Mouse (Mus musculus): ENCODE measurements around the gene Als2cr12.
"Not testable (repeated sequence)": the region's sequence is repeated elsewhere in the genome, so short reads cannot be mapped to it uniquely, and the experiment has no call there.

Als2cr12 gene

DNA sequence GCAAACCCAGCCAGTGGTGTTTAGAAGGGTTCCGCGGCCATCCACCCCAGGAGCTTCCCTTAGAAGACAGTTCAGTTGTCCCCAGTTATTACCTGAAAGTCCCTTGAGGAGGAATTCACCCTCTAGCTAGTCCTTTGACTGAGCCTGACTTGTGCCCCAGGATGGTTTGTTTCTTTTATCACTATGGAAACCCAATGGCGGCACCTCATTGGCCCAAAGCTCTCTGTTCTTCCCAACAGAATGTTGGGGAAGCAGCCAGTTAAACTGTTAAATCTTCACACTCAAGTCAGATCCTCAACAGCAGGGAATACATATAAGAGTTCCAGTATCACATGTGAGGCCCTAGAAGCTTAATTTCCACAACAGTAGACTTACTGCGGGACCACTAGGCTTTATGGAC lies at the start of gene Als2cr12:
Gene Als2cr12 (minus strand): TSS at position 180 of the 400 bp plus-strand sequence.
- DNase-seq (ENCODE audit: low read depth), result not testable (repeated sequence)

GRCm38 (mm10) chr1:58744645-58745044 lies 48.9 kb upstream of the Als2cr12 start:
- DNase-seq (ENCODE audit: low read depth), result no peak

DNA sequence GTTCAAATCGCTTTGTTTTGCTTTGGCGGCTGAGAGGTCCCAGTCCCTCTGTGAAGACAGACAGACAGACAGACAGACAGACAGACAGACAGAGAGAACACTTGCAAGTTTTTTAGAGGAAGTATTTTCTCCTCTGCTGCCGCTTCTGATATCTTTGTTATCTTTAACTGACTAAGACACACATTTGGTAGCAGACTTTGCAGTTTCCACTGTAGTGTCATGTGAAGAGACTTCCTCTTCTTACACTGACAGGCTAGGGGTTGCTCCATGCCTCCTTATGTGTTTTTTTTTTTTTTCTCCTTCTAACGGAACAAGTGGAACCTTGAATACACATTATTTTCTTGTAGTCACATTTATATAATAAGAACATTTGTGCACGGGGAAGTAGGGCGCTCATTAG lies 47.5 kb upstream of the Als2cr12 start:
- peak; percentile 50 for DNase-seq (ENCODE audit: low read depth)

DNA sequence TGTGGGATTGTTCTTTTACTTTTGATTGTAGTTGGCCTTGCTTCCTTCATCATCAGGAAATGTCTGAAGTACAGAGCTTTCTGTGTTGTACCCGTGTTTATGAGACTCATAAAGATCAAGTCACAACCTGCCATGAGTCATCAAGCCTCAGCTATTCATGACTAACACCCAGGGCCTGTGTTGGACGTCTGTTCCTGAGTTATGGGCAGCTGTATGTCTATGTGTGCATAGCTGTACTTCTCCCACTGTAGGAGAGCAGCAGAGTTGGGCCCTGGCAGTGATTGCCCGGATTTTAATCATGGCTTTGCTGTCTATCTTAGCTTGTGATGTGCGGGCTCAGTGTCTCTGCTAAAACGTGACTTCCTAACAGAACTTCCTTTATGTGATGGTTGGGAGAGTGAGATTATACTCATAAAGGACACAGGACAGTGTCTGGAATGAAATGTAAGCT lies 46.8 kb upstream of the Als2cr12 start:
- peak; percentile 55 for DNase-seq (ENCODE audit: low read depth)

DNA sequence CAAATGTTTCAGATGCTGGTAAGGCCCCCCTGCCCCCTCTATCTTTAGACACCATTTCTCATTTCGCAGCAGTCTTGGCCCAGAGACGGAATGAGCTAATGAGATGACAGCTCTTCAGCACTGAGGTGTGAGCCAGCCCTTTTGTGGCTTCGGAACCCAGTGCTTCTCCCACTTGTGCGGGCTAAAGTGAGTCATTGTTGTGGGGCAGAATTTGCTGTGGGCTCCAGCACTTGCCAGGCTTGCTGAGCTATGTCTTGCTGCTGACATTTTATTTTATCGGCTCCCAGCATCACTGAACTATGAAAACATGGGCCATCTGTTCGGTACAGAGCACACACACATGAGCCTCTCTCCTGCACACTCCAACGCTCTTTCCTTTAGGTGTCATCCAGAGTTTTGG lies 43.7 kb upstream of the Als2cr12 start:
- DNase-seq (ENCODE audit: low read depth), result no peak

- no peak for DNase-seq (ENCODE audit: low read depth)
These were observed 41.2 kb upstream of the Als2cr12 start for GRCm38 (mm10) chr1:58736968-58737367.

DNA sequence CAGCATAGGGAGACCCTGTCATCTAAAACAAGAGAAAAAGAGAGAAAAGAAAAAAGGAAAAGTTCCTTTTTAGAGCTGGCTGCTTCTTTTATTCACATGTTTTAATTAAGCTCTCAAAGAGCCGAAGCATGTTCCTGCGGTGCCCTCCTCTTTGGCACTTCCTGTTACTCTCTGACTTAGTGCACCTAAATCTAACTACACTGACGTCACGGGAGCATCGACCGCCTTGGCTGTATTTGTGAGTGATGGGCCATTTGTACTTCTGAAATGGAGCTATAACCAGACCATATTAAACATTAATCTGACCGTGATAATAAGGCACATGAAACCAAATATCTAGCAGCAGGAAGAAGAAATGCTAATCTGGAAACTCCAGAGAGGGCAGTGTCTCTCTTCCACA lies 40.2 kb upstream of the Als2cr12 start:
- DNase-seq (ENCODE audit: low read depth), result no peak

DNA sequence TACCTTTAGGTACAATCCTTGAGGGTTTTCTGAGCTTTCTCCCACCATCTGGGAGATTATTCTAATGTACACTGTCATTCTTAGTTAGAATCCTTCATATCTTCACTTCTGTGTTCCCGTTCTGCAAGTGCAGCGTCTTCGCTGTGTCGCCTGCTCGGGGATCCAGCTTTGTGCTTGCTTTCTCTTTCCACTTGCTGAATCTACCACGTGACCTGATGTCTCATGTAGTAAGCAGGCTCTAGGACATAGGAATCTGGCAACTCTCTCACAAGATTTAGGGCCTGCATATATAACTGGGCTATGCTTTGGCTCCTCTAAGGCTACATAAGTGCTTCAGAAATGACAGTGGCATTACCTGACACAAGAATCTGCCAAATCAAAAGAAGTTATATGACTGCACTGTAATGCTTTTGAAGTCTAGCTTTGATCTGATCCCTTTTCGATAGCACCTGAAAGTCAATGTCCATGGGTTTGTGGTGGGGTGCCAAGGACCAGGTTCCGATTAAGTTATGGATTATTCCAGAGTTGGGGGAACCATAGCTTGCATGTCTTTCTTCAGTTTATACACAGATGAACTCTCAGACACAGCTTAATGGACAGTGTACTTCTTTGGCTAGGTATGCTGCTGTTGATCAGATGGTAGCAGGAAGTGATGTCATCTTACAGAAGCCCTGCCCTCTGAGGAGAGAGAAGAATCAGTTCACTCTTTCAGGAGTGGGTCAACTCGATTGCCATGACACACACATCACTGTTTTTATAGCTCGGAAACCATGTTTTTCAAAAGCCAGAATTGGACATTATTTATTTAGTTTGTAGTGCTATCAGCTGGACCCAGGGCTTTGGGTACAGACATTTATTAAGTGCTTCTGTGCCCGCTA lies 38.5 kb upstream of the Als2cr12 start:
- peak; percentile 72 for DNase-seq (ENCODE audit: low read depth)

GRCm38 (mm10) chr1:58733636-58734035 lies 37.8 kb upstream of the Als2cr12 start:
- no peak for DNase-seq (ENCODE audit: low read depth)

- DNase-seq (ENCODE audit: low read depth), result no peak
These were observed 32.7 kb upstream of the Als2cr12 start for GRCm38 (mm10) chr1:58728590-58728868.

- no peak for DNase-seq (ENCODE audit: low read depth)
These were observed 32.2 kb upstream of the Als2cr12 start for GRCm38 (mm10) chr1:58727747-58728589.

GRCm38 (mm10) chr1:58727019-58727746 lies 31.4 kb upstream of the Als2cr12 start:
- peak; percentile 56 for DNase-seq (ENCODE audit: low read depth)

GRCm38 (mm10) chr1:58725767-58726166 lies 30.0 kb upstream of the Als2cr12 start:
- no peak for DNase-seq (ENCODE audit: low read depth)

DNA sequence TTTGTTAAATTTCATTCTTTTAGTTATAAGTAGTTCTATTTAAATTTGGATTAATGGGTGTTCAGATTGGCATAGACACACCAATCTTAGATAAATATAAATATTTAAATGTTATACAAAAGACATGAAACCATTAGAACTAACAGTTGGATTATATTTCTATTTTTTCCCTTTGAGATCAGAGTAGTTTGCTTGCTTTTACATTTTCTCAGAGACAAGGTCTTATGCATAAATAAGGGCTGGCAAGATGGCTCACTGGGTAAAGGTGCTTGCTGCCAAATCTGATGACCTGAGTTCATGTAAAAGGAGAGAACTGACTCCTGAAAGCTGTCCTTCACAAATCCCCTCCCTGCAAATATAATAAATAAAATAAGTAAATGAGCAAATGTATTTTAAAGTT lies 29.3 kb upstream of the Als2cr12 start:
- no peak for DNase-seq (ENCODE audit: low read depth)

GRCm38 (mm10) chr1:58724533-58724932 lies 28.7 kb upstream of the Als2cr12 start:
- no peak for DNase-seq (ENCODE audit: low read depth)

GRCm38 (mm10) chr1:58723809-58724405 lies 28.1 kb upstream of the Als2cr12 start:
- no peak for DNase-seq (ENCODE audit: low read depth)

DNA sequence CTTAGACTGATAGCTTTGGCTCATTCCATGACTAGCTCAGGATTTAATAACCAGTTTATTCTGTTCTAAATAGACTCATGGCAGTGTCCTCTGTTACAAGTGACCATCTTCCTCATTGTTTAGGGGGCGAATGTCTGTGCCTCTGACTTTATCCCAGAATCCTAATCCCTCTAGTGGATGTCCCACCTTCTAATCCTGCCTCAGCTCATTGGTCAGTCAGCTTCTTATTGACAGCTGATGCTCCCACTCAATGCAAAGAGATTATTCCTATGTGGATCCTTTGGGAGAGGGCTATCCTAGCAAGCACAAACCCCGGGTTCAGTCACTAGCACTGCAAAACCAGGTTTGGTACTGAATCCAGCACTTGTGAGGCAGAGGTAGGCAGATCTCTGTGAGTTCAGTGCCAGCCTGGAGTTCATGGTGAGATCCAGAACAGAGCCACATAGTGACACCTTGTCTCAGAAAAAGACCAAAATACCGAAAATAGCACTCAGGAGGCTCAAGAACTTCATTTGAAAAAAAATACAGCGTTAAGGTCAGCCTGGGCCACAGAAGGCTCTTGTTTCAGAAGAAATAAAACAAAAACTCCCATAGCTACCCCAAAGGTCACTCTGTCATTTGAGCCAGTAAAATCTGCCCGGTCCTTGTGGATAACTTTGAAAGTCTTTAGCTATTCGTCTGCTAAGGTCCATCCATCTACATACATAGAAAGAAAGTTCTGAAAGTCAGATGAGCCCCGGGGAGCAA lies 27.4 kb upstream of the Als2cr12 start:
- DNase-seq (ENCODE audit: low read depth), result no peak

DNA sequence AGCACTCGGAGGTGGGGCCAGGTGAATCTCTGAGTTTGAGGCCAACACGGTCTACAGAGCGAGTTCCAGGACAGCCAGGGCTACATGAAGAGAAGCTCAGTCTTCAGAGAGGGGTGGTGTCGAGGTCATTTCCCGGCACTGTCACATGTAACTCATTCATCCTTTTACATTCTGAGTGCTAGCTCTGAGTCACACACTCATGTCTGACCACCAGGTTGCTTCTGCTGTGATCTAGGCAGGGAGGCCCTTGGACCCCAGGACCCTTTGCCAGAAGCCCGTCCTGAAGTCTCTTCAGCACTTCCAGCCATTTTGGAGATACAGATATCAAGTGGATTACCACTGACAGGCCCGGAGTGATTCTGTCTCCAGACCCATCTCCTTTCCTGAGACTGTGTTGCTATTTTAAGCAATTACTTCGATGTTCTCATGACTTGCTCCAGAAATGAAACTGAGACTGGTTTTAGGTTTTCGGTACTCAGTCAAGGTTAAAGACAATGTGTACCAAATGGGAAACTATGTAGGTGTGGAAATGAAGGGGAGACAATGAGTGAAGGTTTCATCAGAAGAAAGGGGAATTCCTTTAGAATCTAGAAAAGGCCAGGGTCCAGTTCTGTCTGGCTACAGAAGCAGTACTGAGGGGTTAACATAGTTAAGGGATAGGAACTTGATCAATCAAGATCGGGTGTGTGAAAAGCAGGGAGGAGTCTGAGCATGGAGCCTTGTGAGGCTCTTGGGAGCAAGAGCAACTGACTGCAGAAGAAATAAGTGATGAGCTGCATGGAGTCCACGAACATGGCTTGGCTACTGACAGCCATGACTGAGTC lies 26.5 kb upstream of the Als2cr12 start:
- peak; percentile 50 for DNase-seq (ENCODE audit: low read depth)

DNA sequence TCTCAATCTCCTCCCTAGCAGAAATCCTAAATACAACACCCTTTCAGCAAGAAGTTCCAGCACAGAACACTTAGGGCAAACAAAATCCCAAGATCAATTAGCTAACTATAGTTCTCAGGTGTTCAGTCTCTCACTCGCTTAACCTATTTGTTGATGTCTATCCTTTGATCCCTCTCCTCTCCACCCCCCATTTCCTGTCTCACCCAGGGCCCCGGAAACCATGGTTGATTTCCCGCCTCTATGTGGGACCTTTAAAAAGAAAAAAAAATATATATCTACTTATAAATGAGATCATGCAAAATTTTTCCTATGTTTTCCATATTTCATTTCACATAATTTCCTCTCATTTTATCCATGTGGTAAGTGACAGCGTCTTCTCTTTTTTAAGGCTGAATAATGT lies 25.2 kb upstream of the Als2cr12 start:
- DNase-seq (ENCODE audit: low read depth), result peak; percentile 78

GRCm38 (mm10) chr1:58720090-58720489 lies 24.3 kb upstream of the Als2cr12 start:
- peak; percentile 30 for DNase-seq (ENCODE audit: low read depth)

All from naive thymus-derived CD4-positive, alpha-beta T cell, adult 2 months (primary cell).